Mouse (Mus musculus) cerebellum, adult 2 months (tissue): ENCODE data around the gene Isca2. TPM values are rescaled to one million over a fixed set of nuclear protein-coding genes. Genes with fewer than 3 reads are reported as not detected.

Source experiments
- DNase-seq, 2 experiments: peaks; one replicate each; pipeline ENCODE4 v3.0.0; 2021
- H3K27ac ChIP-seq: fragments of 200-500 bp; 2 replicates; pipeline ENCODE4 v1.5.1; 2012; ENCODE audit warnings: low read length, control low read depth, inconsistent platforms; ENCODE audit not compliant: insufficient read depth
- H3K27me3 ChIP-seq: fragments of 200-500 bp; 2 replicates; pipeline ENCODE4 v1.6.1; 2012; ENCODE audit warnings: inconsistent platforms, mild to moderate bottlenecking, low read length, moderate library complexity; ENCODE audit not compliant: control insufficient read depth, insufficient read depth
- H3K4me1 ChIP-seq: fragments of 200-500 bp; 2 replicates; pipeline ENCODE4 v1.6.1; 2011; ENCODE audit warnings: low read length; ENCODE audit not compliant: control insufficient read depth, insufficient read depth
- H3K4me3 ChIP-seq: fragments of 200-500 bp; replicated peaks from 2 replicates; pipeline ENCODE3; 2011; ENCODE audit warnings: mild to moderate bottlenecking, low read depth, low read length, control low read depth; ENCODE audit not compliant: insufficient read depth
- CTCF ChIP-seq: fragments of 200-500 bp; IDR thresholded peaks from 2 replicates; pipeline ENCODE4 v1.5.1; 2011; ENCODE audit warnings: low read depth, mild to moderate bottlenecking, control low read depth, low read length, moderate library complexity, borderline replicate concordance; ENCODE audit not compliant: insufficient read depth
- POLR2A ChIP-seq: fragments of 200-500 bp; IDR thresholded peaks from 2 replicates; pipeline ENCODE4 v1.6.1; 2011; ENCODE audit warnings: low read length, control low read depth, borderline replicate concordance; ENCODE audit not compliant: insufficient read depth
- WGBS: fragments of 180-500 bp; shearing (Covaris S2); methylation state at CpG from one replicate; pipeline ENCODE4 v1.1.7; 2018; 5-methylcytosine and 5-hydroxymethylcytosine counted together
- polyA plus RNA-seq: library from polyadenylated mRNA; depleted of rRNA; stranded (reverse); fragments of >200 nt; gene quantifications from 2 replicates; pipeline ENCODE4 v1.2.3, GENCODE M21; 2012

Isca2 gene
- polyA plus RNA-seq, 1 experiment: 111 TPM

- no peak for DNase-seq
- TF ChIP-seq CTCF: no peak
- TF ChIP-seq POLR2A: no peak
- no peaks in the 10 kb centered on the region for H3K27me3 ChIP-seq
- no peak overlapping the region for H3K27ac ChIP-seq
- H3K4me3 ChIP-seq: no peak overlapping the region
- no peaks in the 10 kb centered on the region for H3K4me1 ChIP-seq
- WGBS: 91% methylated on average over 13 of the region's 13 CpGs
Measured at GRCm38 (mm10) chr12:84763577-84764218, 9.4 kb upstream of the Isca2 start.

DNA sequence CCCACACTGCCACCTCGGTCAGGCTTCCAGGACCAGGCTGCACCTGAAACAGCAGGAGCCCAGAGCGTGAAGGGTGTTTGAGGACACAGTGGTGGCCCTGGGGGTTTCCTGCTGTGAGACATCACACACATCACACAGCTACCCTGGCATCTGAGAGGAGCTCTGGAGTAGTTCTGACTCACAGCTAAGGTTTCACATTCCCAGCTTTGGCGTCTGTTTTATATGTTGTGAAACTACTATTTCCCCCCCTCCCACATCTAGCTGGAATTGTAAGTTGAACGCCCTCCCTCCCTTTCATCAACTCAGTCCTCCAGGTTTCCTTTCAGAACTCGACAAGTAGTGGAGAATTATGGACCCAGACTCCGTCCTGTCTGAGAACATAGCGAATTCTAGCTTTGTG is 8.3 kb upstream of the Isca2 start:
- no peaks in the 10 kb centered on the region for H3K4me1 ChIP-seq
- H3K27me3 ChIP-seq: no peaks in the 10 kb centered on the region
- H3K27ac ChIP-seq: no peak overlapping the region
- H3K4me3 ChIP-seq: no peak overlapping the region
- TF ChIP-seq POLR2A (no peak), CTCF (no peak)
- WGBS: 91% methylated on average over 7 of the region's 7 CpGs
- no peak for DNase-seq

DNA sequence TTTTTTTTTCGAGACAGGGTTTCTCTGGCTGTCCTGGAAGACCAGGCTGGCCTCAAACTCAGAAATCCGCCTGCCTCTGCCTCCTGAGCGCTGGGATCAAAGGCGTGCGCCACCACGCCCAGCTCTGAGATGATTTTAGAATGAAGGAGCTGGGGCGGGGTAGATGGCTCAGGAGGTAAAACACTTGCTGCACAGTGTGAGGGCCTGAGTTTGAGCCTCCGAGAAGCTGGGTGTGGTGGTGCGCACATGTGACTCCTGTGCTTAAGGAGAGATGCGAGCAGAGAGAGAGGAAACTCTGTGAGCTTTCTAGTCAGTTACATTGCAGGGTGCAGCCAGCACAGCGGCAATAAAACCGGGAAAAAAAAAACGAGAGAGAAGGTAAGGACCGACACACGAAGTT is 7.5 kb upstream of the Isca2 start:
- Histone ChIP-seq H3K4me1 (no peaks in the 10 kb centered on the region), H3K27ac (no peak overlapping the region), H3K27me3 (no peaks in the 10 kb centered on the region), H3K4me3 (no peak overlapping the region)
- TF ChIP-seq POLR2A (no peak), CTCF (no peak)
- WGBS: 89% methylated on average over 15 of the region's 15 CpGs
- no peak for DNase-seq

- DNase-seq: no peak
- 77% methylated on average over 5 of the region's 5 CpGs for WGBS
- H3K27ac ChIP-seq: no peak overlapping the region
- H3K27me3 ChIP-seq: no peaks in the 10 kb centered on the region
- H3K4me1 ChIP-seq: no peaks in the 10 kb centered on the region
- TF ChIP-seq POLR2A: no peak
- no peak for TF ChIP-seq CTCF
- no peak overlapping the region for H3K4me3 ChIP-seq
Measured at GRCm38 (mm10) chr12:84766113-84766735, 6.8 kb upstream of the Isca2 start.

DNA sequence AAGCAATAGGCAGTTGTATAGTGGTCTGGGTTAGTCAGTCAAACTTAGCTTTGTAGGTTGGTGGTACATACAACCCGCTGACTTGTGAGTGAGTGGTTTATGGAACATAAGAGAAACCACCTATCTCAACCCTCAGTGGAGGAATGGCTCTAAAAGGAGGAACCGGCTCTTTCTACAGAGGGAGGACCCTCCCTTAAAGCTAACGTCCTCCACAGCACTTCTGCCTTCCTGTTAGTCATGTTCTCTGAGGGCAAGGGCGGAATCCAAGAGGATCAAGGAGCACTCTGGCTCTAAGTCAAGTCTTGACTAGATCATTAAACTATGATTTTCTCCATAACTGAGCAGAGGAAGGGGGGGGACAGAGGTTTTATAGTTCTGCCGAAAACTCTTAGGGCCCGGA is 5.5 kb upstream of the Isca2 start:
- no peaks in the 10 kb centered on the region for H3K27me3 ChIP-seq
- TF ChIP-seq CTCF (no peak), POLR2A (no peak)
- WGBS: 86% methylated on average over 6 of the region's 6 CpGs
- no peak overlapping the region for H3K4me3 ChIP-seq
- DNase-seq: no peak
- no peak overlapping the region for H3K27ac ChIP-seq
- H3K4me1 ChIP-seq: no peaks in the 10 kb centered on the region

DNA sequence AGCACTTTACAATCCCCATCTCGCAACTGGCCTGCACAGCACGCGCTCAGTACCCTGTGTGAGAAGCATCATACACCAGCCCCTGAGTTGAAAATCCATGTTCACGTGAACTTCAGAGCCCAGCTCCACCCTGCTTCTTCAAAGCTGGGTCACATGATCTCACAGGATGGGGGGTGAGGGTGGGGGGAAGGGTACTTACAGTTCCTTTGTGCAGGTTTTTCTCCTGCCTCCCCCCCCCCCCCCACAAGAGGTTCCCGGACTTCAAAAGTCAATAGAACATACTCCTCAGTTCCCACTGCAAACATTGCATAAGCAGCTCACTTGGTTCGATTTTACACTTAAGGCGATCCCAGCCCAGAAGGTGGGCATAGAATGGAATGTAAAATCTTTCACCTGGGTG is 3.4 kb upstream of the Isca2 start:
- no peak overlapping the region for H3K4me3 ChIP-seq
- no peak for TF ChIP-seq POLR2A
- TF ChIP-seq CTCF: no peak
- 89% methylated on average over 7 of the region's 7 CpGs for WGBS
- H3K4me1 ChIP-seq: no peaks in the 10 kb centered on the region
- no peak overlapping the region for H3K27ac ChIP-seq
- no peaks in the 10 kb centered on the region for H3K27me3 ChIP-seq
- DNase-seq: no peak

DNA sequence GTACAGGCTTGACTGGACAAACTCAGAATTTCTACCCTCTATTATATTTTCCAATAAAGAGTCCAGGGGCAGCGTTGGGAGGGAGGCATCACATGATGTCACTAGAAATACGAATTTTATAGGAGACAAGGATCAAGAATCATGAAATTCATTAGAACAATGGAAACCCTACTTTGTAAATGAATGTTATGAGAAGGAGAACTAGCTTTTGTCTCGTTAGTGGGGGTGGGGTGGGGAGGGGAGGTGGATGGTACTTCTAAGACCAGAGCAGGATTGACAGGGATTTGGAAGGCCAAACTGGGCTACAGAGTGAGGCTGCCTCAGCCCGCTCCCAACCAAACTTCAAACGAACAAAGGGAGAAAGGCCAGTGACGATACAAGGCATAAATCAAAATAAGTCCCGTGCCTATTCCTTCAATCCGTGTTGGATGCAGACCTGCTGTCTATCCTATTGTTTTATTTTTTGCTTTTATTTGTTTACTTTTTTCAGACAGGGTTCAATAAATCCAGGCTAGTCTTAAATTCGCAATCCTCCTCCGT is 1.0 kb upstream of the Isca2 start:
- H3K27me3 ChIP-seq: no peaks in the 10 kb centered on the region
- TF ChIP-seq POLR2A (no peak), CTCF (no peak)
- H3K4me1 ChIP-seq: no peaks in the 10 kb centered on the region
- no peak for DNase-seq
- no peak overlapping the region for H3K27ac ChIP-seq
- under 1% methylated on average over 10 of the region's 10 CpGs for WGBS
- peak overlapping the region; percentile 94 for H3K4me3 ChIP-seq

DNA sequence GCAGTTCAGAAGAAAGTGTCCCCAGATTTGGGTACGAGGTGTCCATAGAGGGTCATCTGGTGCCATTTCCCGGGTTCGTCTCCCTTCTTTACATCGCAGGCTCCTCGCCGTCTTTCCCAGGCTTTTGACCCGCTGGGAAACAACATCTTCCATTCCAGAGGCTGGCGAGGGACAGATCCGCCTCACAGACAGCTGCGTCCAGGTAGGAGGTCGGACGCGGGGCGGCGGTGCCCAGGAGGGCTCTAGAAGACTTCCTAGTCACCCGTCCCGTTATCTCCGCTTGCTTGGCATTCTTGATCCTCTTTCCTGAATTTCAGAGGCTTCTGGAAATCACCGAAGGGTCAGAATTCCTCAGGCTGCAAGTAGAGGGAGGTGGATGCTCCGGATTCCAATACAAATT is 425 bp downstream of the Isca2 start:
- Histone ChIP-seq H3K27ac (peak overlapping the region; percentile 54), H3K4me3 (peak overlapping the region; percentile 94), H3K27me3 (no peaks in the 10 kb centered on the region), H3K4me1 (no peaks in the 10 kb centered on the region)
- no peak for TF ChIP-seq POLR2A
- TF ChIP-seq CTCF: no peak
- WGBS: 1% methylated on average over 20 of the region's 20 CpGs
- no peak for DNase-seq
